Mouse (Mus musculus): ENCODE measurements around the gene Pdp2. TPM values are rescaled to one million over a fixed set of nuclear protein-coding genes. Genes with fewer than 3 reads are reported as not detected.

Gene Pdp2
- polyA plus RNA-seq, 1 experiment from 2014 or later = 9.0 TPM

Other genes starting within 250 kb of the Pdp2 start
- gene Cmtm4, start 195.6 kb upstream of the Pdp2 start, polyA plus RNA-seq (2015; fragmentation: Nextera tagmentation; extraction: Ambion mirVana) = 2.9 and 3.4 TPM in 2 replicates
- 63.0 and 66.3 TPM in 2 replicates for gene Dync1li2, start 148.4 kb upstream of the Pdp2 start, polyA plus RNA-seq (2015; fragmentation: Nextera tagmentation; extraction: Ambion mirVana)
- 0.48 and 0.55 TPM in 2 replicates for gene Terb1, start 81.5 kb upstream of the Pdp2 start, polyA plus RNA-seq (2015; fragmentation: Nextera tagmentation; extraction: Ambion mirVana)
- 91.9 and 94.5 TPM in 2 replicates for gene Nae1, start 56.8 kb upstream of the Pdp2 start, polyA plus RNA-seq (2015; fragmentation: Nextera tagmentation; extraction: Ambion mirVana)
- gene Car7, start 56.8 kb upstream of the Pdp2 start, polyA plus RNA-seq (2015; fragmentation: Nextera tagmentation; extraction: Ambion mirVana) = 1.1 and 1.2 TPM in 2 replicates
- 0.40 TPM in 1 of 2 replicates, not detected in the other for gene Cdh16, start 32.9 kb downstream of the Pdp2 start, polyA plus RNA-seq (2015; fragmentation: Nextera tagmentation; extraction: Ambion mirVana)
- gene Rrad, start 39.9 kb downstream of the Pdp2 start, polyA plus RNA-seq (2015; fragmentation: Nextera tagmentation; extraction: Ambion mirVana) = 22.8 and 31.0 TPM in 2 replicates
- gene Ciao2b, start 50.5 kb downstream of the Pdp2 start, polyA plus RNA-seq (2015; fragmentation: Nextera tagmentation; extraction: Ambion mirVana) = 90.6 and 91.9 TPM in 2 replicates
- gene Ces2a, start 142.6 kb downstream of the Pdp2 start, polyA plus RNA-seq (2015; fragmentation: Nextera tagmentation; extraction: Ambion mirVana) = not detected in 2 replicates
- gene Ces2b, start 240.1 kb downstream of the Pdp2 start, polyA plus RNA-seq (2015; fragmentation: Nextera tagmentation; extraction: Ambion mirVana) = 0.11 and 0.24 TPM in 2 replicates